8 mouse cellular contexts compared by ENCODE assay signal in genomic region chr11:97573891-97574550, GRCm38 (mm10). TPM values are rescaled to one million over a fixed set of nuclear protein-coding genes. Genes with fewer than 3 reads are reported as not detected.
DNase-seq lines count a peak whose midpoint lies in the region; ATAC-seq and TF ChIP-seq lines count a peak whose summit lies in the region.

No protein-coding gene starts in this region.

- WGBS in embryonic facial prominence, embryonic 12.5 days: under 1% methylated on average over 26 of the region's 28 CpGs
- WGBS in intestine, postnatal 0 days: 7% methylated on average over 21 of the region's 28 CpGs
- WGBS in lung, postnatal 0 days: 0% methylated on average over 15 of the region's 28 CpGs
- 16% methylated on average over 23 of the region's 28 CpGs for WGBS in kidney, adult 2 months

- H3K4me3 ChIP-seq in megakaryocyte, embryonic 14.5 days (replicated peaks): peak overlapping the region; percentile 53
- peak overlapping the region; percentile 66 for H3K4me3 ChIP-seq in embryonic facial prominence, embryonic 12.5 days
- peak overlapping the region; percentile 62 for H3K4me3 ChIP-seq in intestine, postnatal 0 days (ENCODE audit: low read depth, low read length)
- H3K4me3 ChIP-seq in lung, postnatal 0 days (ENCODE audit: low read depth, low read length): peak overlapping the region; percentile 60
- H3K4me3 ChIP-seq in kidney, adult 2 months (ENCODE audit: insufficient read depth, low read depth, low read length): no peak overlapping the region

- ATAC-seq in megakaryocyte, adult 5-6 weeks (ENCODE audit: poor library complexity, severe bottlenecking): no peak
- ATAC-seq in embryonic facial prominence, embryonic 12.5 days (ENCODE audit: insufficient number of reproducible peaks, insufficient read depth, low FRiP score, low TSS enrichment): no peak; the same call in 1 of the 2 replicates
- no peak for ATAC-seq in intestine, postnatal 0 days
- ATAC-seq in lung, postnatal 0 days: no peak

- H3K36me3 ChIP-seq in megakaryocyte, embryonic 14.5 days (replicated peaks; ENCODE audit: low read length): no peaks in the 10 kb centered on the region
- no peaks in the 10 kb centered on the region for H3K36me3 ChIP-seq in embryonic facial prominence, embryonic 12.5 days
- H3K36me3 ChIP-seq in intestine, postnatal 0 days (ENCODE audit: control insufficient read depth, insufficient read depth): no peaks in the 10 kb centered on the region
- no peaks in the 10 kb centered on the region for H3K36me3 ChIP-seq in lung, postnatal 0 days (ENCODE audit: insufficient read depth, low read length)
- no peaks in the 10 kb centered on the region for H3K36me3 ChIP-seq in splenic B cell, adult 2 months (ENCODE audit: control insufficient read depth, insufficient read depth, low read length, poor library complexity, severe bottlenecking)
- no peaks in the 10 kb centered on the region for H3K36me3 ChIP-seq in kidney, adult 2 months (ENCODE audit: control insufficient read depth, insufficient read depth, low read length)

- H3K4me1 ChIP-seq in megakaryocyte, embryonic 14.5 days: peaks cover 19% of the 10 kb centered on the region
- H3K4me1 ChIP-seq in embryonic facial prominence, embryonic 12.5 days: peaks cover 42% of the 10 kb centered on the region
- no peaks in the 10 kb centered on the region; the same call in 1 of the 2 replicates for H3K4me1 ChIP-seq in intestine, postnatal 0 days (replicated peaks; ENCODE audit: control insufficient read depth, insufficient read depth, low read length)
- peaks cover 5% of the 10 kb centered on the region; the same call in 1 of the 2 replicates for H3K4me1 ChIP-seq in lung, postnatal 0 days (ENCODE audit: insufficient read depth, low read depth, low read length)
- peaks cover 17% of the 10 kb centered on the region; the same call in 1 of the 2 replicates for H3K4me1 ChIP-seq in kidney, adult 2 months (ENCODE audit: control insufficient read depth, insufficient read depth, low read length)

- H3K4me2 ChIP-seq in embryonic facial prominence, embryonic 12.5 days (replicated peaks): peak overlapping the region; percentile 99
- peak overlapping the region; percentile 98 for H3K4me2 ChIP-seq in intestine, postnatal 0 days (replicated peaks; ENCODE audit: low read depth)
- peak overlapping the region; percentile 98 for H3K4me2 ChIP-seq in lung, postnatal 0 days (replicated peaks; ENCODE audit: low read depth, low read length)

- H3K27me3 ChIP-seq in megakaryocyte, embryonic 14.5 days (replicated peaks): peaks cover 100% of the 10 kb centered on the region
- H3K27me3 ChIP-seq in embryonic facial prominence, embryonic 12.5 days: peaks cover 88% of the 10 kb centered on the region
- H3K27me3 ChIP-seq in intestine, postnatal 0 days (replicated peaks; ENCODE audit: control insufficient read depth, insufficient read depth, low read length): peaks cover 45% of the 10 kb centered on the region
- H3K27me3 ChIP-seq in lung, postnatal 0 days (replicated peaks; ENCODE audit: insufficient read depth, low read length): peaks cover 10% of the 10 kb centered on the region
- no peaks in the 10 kb centered on the region; the same call in none of the 2 replicates for H3K27me3 ChIP-seq in splenic B cell, adult 2 months (ENCODE audit: control insufficient read depth, insufficient read depth, low read length, poor library complexity, severe bottlenecking)
- H3K27me3 ChIP-seq in kidney, adult 2 months (replicated peaks; ENCODE audit: control insufficient read depth, insufficient read depth, low read length): no peaks in the 10 kb centered on the region

- no peak for TF ChIP-seq CTCF in intestine, postnatal 0 days (IDR thresholded peaks at IDR 0.05; ENCODE audit: low read depth)
- TF ChIP-seq CTCF in lung, postnatal 0 days (IDR thresholded peaks at IDR 0.05): no peak
- TF ChIP-seq CTCF in kidney, adult 2 months (conservative IDR thresholded peaks at IDR 0.05; ENCODE audit: insufficient read depth, insufficient read length, low read depth, low read length): no peak

- H3K9me3 ChIP-seq in megakaryocyte, embryonic 14.5 days: peaks cover 4% of the 10 kb centered on the region; the same call in 1 of the 2 replicates
- H3K9me3 ChIP-seq in embryonic facial prominence, embryonic 12.5 days: no peaks in the 10 kb centered on the region
- no peaks in the 10 kb centered on the region for H3K9me3 ChIP-seq in intestine, postnatal 0 days (ENCODE audit: control insufficient read depth)
- H3K9me3 ChIP-seq in lung, postnatal 0 days (ENCODE audit: low read length): no peaks in the 10 kb centered on the region

- TF ChIP-seq POLR2A in kidney, adult 2 months (IDR thresholded peaks at IDR 0.05; ENCODE audit: low read depth, low read length): no peak

- no peak for TF ChIP-seq EP300 in lung, postnatal 0 days (IDR thresholded peaks at IDR 0.05)

- peak; percentile 36 for DNase-seq in lung, postnatal 0 days (ENCODE audit: low spot score)
- DNase-seq in splenic B cell, adult 2 months (ENCODE audit: low read depth, low spot score): peak; percentile 22
- DNase-seq in kidney, adult 2 months: no peak
- no peak for DNase-seq in urinary bladder, postnatal 14 days (ENCODE audit: low spot score)

- H3K27ac ChIP-seq in embryonic facial prominence, embryonic 12.5 days: peak overlapping the region; percentile 11; the same call in 1 of the 2 replicates
- no peak overlapping the region for H3K27ac ChIP-seq in intestine, postnatal 0 days (ENCODE audit: low read depth, low read length)
- no peak overlapping the region for H3K27ac ChIP-seq in lung, postnatal 0 days (ENCODE audit: low read length)
- no peak overlapping the region for H3K27ac ChIP-seq in kidney, adult 2 months (ENCODE audit: insufficient read depth, low read depth, low read length)

- H3K9ac ChIP-seq in embryonic facial prominence, embryonic 12.5 days: peak overlapping the region; percentile 68
- H3K9ac ChIP-seq in intestine, postnatal 0 days (ENCODE audit: low read depth, low read length): no peak overlapping the region
- H3K9ac ChIP-seq in lung, postnatal 0 days (replicated peaks; ENCODE audit: low read depth): no peak overlapping the region

RNA-seq across cellular contexts. Expression of gene Srcin1, which starts 2.0 kb away (rescaled TPM):
- polyA plus RNA-seq in megakaryocyte, embryonic 14.5 days (2012; ENCODE audit: insufficient read depth, low replicate concordance): 0.03 TPM in 1 of 2 replicates, not detected in the other
- total RNA-seq in megakaryocyte, adult 5-6 weeks (2015): not detected in 2 replicates
- total RNA-seq in megakaryocyte, adult 5-6 weeks (2017): not detected in 2 replicates
- polyA plus RNA-seq in embryonic facial prominence, embryonic 12.5 days (2016; fragmentation: Nextera tagmentation; extraction: Ambion mirVana): 1.00 and 1.3 TPM in 2 replicates
- polyA plus RNA-seq in intestine, postnatal 0 days (2015; fragmentation: Nextera tagmentation; extraction: Ambion mirVana): 0.18 and 0.24 TPM in 2 replicates
- polyA plus RNA-seq in lung, postnatal 0 days (2015; fragmentation: Nextera tagmentation; extraction: Ambion mirVana): 0.36 and 0.45 TPM in 2 replicates
- 13.0 and 13.2 TPM in 2 replicates for polyA plus RNA-seq in kidney, adult 2 months (2012; rRNA removed)

RNA-seq across cellular contexts. Expression of gene Epop, which starts 55.5 kb away (rescaled TPM):
- polyA plus RNA-seq in megakaryocyte, embryonic 14.5 days (2012; ENCODE audit: insufficient read depth, low replicate concordance): 44.1 and 83.5 TPM in 2 replicates
- total RNA-seq in megakaryocyte, adult 5-6 weeks (2015): 0.18 and 1.2 TPM in 2 replicates
- 0.40 TPM in 1 of 2 replicates, not detected in the other for total RNA-seq in megakaryocyte, adult 5-6 weeks (2017)
- polyA plus RNA-seq in embryonic facial prominence, embryonic 12.5 days (2016; fragmentation: Nextera tagmentation; extraction: Ambion mirVana): 15.3 and 16.4 TPM in 2 replicates
- polyA plus RNA-seq in intestine, postnatal 0 days (2015; fragmentation: Nextera tagmentation; extraction: Ambion mirVana): 1.1 and 1.3 TPM in 2 replicates
- polyA plus RNA-seq in lung, postnatal 0 days (2015; fragmentation: Nextera tagmentation; extraction: Ambion mirVana): 3.5 and 4.1 TPM in 2 replicates
- polyA plus RNA-seq in kidney, adult 2 months (2012; rRNA removed): 0.86 and 1.2 TPM in 2 replicates

Comparison
In these comparisons a context has a peak if more than half of its experiments do, and no peak if none do; other contexts are left out.
1. DNase-seq: peak in lung, postnatal 0 days (single experiment) and splenic B cell, adult 2 months (single experiment); none in kidney, adult 2 months (single experiment) and urinary bladder, postnatal 14 days (single experiment).
2. Peak in every context shown above with its lines, with median percentiles within 50 percentile points of each other: H3K4me2 ChIP-seq.